Mouse (Mus musculus) kidney, postnatal 25 days (tissue): ENCODE measurements around the gene Tnfrsf11a.
"Not testable (repeated sequence)": the region's sequence is repeated elsewhere in the genome, so short reads cannot be mapped to it uniquely, and the experiment has no call there.

Experiments used
- DNase-seq, 2 experiments: peaks; one replicate each; pipeline ENCODE4 v3.0.0; 2021; ENCODE audit warnings: mixed read lengths in 2 of 2

Gene Tnfrsf11a

DNA sequence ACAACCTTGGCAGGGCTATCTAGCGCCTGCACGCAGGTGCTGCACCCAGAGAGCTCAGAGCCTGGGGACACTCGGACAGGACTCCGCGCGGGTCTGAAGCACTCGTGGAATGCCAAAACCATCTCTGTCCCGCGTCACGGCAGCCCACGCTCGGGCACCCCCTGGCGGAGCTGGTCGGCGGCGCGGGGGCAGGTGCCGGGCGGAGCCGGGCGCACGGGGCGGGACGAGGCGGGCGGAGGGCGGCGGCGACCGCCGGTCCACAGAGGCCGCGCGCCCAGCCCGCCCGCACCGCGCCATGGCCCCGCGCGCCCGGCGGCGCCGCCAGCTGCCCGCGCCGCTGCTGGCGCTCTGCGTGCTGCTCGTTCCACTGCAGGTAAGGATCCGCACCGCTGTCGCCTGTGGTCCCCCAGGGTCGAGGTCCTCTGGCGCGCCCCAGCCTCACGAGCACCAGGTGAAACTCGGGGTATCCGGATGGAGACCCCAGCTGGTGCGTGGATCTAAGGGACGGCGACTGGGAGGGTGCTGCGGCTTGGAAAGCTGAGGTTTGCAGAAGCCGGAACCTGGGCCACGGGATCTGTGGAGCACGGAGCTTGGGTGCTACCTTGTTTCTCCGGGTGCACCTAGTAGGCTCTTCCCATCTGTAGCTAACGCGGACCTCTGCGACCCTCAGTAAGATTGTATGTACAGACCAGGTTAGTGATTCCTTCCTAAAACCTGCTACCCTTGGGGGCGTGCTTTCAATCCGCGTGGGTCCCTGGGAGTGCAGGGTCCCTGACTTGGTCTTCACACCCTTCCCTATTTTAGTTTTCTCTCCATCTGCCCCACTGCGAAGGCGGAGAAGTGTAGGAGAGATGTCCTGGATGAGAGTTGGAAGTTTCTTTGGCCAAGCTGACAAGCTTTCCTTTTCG is at the start of gene Tnfrsf11a:
Gene Tnfrsf11a, plus strand, starts transcription at position 262 of the 908 bp plus-strand sequence.
- DNase-seq = peak; percentile 63 to 75

DNA sequence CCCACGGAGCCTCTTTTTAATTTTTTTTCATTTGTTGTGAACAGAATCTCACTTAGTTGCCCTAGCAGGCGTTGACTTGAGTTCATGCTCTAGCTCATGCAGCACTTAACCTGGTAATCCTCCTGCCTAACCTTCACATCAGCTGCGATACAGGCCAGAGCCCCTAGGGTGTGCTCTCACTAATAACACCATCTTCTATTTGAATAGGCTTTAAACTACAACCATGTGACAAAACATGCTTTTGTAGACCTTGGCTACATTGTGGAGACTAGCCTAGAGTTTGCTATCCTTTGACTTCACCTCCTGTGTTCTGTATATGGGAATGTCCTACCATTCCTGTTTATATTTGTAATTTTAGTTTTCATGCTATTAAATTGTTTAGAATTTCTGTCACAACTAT is 45.2 kb upstream of the Tnfrsf11a start:
- no peak for DNase-seq

DNA sequence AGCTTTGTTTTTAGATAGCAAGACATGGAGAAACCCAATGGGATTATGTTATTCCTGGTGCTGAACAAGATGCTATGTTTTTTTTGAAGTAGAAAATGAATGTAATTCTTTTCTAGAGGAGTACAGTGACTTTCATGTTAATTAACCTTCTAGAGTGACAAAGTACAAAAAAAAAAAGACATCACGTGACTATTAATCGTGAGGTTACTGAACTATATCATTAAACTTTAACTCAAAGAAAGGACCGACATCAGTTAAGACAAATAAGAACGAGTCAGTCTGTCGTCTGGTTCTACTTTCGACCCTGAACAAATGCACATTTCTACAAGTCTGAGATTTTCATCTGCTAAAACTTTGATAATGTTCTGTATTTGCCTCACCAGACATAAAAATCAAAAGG is 42.2 kb upstream of the Tnfrsf11a start:
- no peak for DNase-seq

DNA sequence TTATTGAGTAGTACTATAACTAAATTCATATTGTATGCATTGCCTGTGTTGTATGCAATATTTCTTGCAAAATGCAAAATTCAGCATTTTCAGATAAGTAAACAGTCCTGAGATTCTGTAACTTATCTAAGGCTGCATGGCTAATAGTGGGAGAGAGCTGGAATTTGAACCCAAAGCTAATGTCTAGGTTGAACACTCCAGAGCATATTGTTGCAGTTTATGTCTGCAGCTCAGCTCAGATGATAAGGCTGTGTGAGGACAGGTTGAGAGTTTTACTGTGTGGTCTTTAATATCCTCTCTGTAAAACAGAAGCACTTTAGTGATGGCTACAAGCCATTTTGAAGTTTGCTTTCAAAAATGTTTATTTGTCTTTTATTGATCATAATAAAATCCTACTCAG is 41.0 kb upstream of the Tnfrsf11a start:
- DNase-seq = no peak

DNA sequence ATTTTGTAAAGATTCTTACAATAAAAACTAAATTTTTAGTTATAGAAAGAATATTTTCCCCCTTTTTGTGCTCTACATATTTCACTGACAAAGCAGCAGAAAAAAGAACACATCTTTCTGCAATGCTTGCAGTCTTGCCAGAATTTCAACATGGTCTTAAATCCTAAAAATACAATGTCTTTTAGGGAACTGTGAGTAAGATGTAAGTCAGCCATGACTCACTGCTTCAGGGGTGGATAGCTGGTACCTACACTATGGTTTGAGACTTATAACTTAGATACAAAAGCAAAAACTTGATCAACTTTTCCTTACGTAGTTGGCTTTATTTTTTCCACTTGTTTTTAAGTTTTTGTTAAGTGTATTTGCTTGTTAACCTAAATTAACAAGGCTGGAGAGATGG is 38.0 kb upstream of the Tnfrsf11a start:
- no peak for DNase-seq

DNA sequence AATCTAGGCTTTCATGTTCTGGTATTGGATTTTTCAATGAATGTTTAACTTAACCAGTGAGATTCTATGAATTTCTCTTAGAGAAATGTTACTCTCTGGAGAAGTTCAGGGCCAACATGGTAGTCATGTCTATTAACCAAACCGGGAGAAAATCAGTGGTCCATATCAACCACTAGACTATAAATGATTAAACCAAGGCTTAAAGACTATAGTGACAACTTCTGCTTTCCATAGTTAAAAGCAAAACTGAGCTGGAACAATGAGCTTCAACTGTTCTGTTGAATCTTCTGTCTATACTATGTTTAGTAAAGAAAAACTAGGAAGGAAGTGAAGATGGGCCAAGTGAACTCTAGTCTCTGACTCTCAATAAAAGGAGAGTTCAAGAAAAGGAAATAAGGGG is 34.1 kb upstream of the Tnfrsf11a start:
- no peak for DNase-seq

DNA sequence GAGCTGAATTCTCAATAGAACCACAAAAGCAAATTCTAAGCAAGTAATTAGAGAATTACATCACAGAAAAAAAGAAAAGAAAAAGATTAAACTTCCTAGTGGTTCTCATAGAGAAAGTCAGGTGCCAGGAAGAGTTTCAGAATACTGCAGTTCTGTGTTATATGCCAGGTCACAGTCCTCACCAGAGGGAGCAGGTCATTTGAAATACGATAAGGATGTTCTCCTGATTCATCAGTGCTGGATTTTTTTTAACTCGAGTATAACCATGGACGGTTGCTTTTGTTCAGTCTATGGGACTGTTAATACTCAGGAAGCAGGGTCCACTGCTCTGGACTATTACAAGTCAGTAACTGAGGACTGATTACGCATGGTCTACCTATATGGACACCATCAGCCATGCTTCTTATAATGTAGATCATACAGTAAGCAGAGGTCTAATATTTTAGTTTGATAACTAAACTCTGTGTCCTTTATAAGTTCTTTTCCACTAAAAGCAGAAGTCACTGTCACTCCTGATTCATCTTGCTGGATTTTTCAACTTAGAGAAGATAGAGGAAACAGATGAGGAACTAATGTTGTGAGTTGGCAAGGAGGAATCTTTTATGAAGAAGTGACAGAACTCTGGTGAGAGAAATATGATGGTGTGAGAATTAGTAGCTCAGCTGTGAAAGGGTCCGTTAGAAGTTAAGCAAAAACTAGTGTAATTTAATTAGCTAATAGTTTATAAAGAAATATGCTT is 33.5 kb upstream of the Tnfrsf11a start:
- no peak for DNase-seq

DNA sequence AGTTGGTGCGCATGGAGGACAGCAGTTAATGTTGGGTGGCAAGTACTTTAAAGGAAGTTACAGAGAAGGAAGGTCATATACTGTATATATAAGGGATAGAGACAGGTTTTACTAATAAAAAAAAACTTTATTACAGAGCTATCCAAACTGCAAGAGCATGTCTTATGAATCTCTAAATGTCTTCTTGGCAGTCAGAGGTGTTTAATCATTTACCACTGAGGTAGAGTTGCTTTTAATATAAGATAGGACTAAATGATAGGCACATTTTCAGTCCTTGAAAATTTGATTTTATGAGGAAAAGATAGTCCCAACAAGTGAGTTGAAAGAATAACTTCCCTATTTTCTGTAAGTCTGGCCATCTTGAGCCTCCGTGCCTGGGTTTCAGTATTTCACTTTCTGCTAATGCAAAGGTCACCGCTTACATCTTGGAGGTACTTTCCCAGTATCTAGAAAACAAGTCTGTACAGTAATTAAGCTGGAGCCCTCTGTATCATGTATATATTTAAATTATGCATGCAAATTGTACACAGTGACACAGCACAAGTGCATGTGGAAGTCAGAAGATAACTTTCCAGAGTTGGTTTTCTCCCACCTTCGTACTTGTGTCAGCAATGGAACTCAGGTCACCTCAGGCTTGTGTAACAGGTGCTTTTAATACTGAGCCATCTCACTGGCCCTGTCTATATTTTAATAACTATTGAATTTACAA is 32.3 kb upstream of the Tnfrsf11a start:
- no peak for DNase-seq

DNA sequence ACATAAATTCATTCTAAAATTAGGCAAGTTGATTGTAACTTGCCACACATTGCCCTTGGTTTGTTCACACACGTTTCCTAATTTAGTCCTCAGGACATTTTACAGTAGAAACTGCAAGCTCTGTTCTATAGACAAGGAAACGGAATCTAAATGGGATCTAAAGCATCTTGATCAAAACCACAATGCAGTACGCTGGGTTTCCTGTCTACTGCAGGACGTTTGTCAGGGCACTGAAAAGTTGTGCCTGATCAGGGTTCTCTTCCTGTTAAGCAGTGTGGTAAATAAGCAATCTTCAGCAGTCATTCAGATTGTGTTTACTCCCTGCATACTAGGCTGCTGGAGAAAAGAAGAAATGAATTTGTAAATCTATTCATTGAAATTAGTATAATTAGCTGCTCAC is 28.3 kb upstream of the Tnfrsf11a start:
- no peak for DNase-seq

DNA sequence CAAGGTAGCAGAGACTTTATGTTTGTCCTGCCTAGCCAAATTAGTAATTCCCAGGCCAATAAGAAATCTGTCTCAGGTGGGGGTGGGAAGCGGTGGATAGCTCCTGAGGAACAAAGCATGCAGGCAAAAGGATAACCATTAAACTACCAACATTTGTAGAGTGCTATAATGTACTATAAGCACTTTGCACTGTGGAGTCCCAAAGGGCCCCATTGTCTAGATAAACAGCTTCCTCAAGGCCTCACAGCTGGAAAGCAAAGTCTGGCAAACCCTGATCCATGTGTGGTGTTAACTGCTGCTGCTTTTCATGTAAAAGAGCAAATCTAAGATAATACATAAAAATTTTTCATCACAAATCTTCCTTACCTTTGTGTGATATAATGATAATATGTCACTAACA is 27.6 kb upstream of the Tnfrsf11a start:
- no peak for DNase-seq

DNA sequence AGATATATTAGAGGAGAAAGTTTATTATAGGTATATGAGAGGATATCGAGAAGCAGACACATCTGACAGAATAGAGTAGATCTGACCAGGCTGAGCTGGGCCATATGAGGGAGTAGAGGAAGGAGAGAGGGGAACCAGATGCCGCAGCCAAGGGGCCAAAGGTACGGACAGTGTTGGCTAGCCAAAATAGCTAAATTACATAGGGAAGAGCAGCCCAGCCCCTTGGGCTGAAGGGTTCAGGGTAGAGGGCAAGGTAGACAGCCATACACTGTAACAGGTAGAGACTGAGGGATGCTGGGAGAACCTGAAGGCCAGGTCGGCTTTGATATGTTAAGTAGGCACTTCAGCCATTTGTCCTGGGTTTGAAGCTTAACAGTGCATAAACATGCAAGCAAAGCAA is 21.7 kb upstream of the Tnfrsf11a start:
- DNase-seq = no peak

DNA sequence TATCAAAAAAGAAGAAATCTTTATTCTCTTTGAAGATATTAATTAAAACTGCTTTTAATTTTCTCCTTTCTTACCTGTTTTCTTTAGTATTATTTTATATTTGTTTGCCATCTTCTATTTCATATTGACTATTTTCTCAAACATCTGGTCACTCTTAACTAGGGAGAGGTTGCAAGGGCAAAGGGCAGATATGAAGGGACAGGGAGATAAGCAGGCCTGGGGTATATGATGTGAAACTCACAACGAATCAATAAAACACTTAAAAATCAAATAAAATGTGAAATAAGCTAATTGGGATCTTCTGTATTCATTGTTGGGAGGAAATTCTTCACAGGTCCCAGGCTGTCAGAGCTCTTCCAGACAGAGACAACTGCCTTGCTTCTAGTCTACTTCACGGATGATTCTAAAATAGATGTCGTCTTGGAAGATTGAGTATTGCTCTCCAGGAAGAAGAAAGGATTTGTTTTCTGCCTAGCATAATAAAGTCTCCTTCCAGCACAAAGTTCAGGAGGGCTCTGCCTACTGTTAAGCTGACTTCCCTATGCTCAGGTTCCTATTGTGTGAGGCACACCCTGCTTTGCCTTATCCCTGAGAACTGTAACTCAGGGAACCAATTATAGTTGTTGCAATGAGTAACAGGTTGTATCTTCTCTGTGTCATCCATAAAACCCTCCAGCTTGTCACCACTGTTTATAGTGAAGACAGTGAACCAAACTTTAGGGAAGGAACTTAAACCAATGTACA is 20.9 kb upstream of the Tnfrsf11a start:
- no peak for DNase-seq

DNA sequence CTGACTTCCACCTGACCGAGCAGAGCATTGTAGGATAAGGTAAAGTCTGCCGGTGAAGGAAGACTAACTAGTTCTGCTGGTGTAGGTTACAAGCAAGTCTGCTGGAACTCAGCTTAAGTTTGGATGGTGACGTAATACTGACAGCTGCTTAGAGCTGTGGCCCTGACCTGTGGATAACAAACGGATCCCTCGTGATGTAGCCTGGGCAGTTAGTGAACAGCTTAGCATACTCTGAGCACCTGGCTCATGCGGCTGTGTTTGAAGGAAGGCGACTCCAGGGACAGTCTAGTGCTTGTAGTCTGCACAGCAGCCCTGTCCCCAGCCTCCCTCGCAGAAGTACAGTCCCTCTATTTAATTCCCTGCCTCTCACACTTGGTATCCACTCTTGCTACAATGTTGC is 14.9 kb upstream of the Tnfrsf11a start:
- DNase-seq = no peak

DNA sequence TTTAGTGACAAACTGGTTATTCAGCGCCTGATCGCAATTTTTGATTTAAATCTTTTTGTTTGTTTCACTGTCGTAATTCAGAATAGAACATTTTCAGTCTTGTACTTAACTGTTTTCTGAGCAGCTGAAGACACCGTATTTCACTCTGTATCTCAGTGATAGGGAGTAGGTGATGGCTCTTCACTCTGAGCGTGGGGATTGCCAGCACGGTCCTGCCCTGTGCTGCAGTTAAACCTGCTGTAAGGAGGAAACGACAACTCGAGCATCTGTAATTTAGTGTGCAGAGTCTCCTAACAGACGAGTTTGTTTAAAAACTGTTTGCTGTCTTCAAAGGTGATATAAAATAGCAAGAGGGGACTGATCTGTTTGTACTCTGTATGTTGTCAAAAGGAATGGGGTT is 14.4 kb upstream of the Tnfrsf11a start:
- DNase-seq = not testable (repeated sequence)

DNA sequence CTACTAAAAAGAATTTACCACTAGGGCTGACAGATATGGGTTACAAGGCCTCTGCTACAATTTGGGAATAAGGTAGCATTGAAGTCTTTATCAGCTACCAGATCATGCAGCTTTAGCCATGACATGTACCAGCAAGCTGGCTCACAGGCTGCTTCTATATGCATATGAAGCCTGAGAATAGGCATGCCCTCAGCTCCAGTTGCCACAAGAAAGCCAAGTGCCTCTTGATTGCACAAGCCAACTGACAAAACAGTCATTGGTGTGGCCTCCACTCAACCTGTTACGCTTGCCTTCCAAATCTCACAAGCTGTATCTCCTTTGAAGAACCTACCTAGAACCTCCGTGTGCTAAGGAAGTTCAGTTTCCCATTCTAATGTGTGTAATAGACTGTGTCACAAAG is 12.1 kb upstream of the Tnfrsf11a start:
- DNase-seq = no peak

DNA sequence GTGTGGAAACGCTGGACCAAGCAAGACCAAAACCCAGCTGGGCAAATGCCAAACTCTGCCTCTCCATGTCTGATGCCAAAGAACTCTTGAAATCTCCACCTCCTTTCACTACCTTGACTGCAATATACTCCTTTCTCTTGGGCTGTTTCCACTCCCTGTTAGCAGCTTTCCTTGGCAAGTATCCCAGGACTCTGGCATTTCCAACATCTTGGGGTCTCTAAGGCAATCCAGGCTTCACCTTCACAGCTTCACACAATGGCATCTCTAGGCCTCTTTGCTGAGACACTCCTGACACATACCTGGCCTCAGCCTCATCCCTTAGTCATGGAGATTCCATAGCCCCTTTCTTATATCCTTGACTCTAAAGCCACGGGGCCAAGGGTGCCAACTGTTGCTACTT is 9.8 kb upstream of the Tnfrsf11a start:
- DNase-seq = no peak

DNA sequence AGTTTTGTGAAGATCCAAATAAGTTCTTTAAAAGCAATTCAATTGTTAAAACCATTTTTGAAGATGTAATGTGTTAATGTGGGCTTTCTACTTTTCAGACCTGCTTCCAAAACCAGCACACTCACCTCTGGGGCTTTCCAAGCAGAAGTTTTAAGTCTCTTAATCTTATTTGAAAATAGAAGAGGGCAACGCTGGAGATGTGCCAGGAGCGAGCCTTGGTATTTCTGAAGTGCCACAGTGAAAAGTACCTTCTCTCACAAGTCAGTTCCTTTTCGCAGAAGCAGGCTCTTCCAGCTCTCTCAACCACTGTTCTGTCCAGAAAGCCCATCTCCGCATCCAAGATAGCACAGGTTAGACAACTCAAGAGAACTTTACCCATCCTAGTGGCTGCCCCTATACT is 4.1 kb upstream of the Tnfrsf11a start:
- no peak for DNase-seq

DNA sequence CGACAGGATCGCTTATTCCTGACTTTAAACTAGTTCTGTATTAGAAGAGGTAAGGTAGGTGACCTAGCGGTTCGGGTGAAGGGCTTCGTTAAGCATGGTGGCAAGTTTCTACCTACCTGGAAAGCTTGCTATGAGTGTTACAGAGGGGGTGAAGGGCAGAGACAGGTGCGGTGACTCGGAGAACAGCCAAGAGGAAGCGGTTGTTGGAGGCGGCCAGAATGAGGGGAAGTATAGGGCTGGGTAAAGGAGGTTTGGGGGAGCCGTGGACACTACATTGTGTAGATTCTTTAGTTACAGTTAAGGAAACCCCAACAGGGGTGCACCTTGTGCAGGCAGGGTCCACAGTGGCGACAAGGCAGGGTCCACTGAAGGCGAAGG is 450 bp upstream of the Tnfrsf11a start:
- DNase-seq = no peak

DNA sequence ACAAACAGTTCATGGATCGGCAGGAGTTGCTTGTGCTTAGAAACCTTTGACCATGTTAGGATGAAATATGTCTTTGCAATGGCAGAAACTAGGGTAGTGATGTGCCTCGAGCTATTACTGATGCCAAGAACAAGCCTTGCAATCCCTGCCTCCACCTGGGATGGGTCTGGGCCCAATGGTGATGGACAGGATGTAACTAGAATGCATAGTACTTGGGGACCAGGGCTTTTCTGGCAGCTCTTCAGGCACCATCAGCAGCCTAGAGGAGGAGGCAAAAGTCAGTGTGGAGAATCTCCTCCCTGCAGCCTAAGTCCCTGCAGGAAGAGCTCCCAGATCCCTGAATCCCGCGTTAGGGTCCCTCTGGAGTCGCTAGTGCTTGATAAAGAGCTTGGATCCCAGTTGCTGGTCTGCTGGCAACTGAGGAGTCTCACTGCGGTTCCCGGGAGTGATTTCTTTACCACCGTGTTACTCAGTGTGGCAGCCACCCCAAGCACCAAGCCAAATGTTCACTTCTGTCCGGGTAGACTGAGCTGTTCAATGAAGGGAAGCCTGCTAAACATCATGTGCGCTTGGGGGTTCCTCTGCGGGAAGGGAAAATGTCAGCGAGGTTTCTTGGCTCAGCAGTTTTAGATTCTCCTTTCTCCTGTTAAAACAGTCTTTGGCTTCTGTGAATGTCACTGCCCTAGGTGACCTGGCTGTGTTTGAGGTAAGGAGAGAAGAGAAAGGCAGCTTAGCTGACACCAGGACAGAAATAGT is 1.1 kb downstream of the Tnfrsf11a start:
- peak in 1 of 2 experiments; percentile 15 for DNase-seq

DNA sequence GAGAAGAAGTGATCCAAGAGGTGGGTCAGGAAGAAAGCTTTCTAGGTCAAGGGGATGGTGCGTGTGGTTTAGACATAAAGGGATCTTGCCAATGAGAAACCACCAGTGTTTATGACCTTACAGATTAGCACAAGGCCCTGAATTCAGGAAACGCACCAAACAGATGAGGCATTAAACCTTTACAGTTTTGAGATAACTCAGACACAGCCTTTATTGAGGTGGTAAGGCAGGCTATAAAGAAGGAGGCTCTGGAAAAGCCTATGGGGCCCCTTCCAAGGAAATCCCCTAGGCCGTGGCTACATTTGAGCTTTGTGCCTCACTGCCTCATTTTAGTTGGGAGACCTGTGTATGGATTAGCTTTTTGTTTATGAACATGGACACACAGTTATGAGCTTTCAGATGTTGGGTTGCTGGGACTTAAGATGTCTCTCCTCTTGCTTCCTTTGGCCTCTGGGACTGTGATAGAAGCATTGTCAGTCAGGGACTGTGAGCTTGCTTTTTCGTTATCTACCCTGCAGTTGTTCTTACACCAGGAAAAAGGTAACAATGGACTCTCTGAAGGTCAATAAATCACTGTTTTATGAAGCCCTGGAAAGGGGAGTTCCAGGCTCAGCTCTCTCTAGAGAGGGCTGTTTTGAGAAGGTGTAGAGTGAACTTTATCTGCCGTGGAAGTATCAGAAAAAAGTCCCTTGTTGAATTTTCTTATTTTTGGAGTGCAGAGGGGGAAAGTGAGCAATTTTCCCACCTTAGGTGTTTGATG is 3.9 kb downstream of the Tnfrsf11a start:
- DNase-seq = no peak

DNA sequence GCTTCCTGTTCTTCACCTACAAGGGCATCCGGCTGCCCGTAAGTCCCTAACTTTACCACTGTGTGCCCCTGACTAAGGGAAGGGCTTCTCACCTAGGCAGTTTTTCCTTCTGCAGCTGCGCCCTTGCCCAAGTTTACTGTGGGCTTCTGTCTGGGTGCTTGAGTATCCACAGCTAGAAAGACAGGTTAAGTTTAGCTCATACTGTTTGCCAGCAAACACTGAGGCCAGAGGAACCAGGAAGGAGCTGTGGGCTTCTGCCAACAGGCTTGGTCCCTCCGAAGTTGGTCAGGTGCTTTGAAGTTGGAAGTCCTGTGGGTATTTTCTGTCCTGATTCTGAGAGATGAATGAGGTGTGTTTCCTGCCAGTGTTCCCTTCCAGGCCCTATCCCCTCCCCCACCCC is 4.6 kb downstream of the Tnfrsf11a start:
- DNase-seq = peak; percentile 40 to 59
